Mouse (Mus musculus): ENCODE data around the gene Ndufa7. TPM values are rescaled to one million over a fixed set of nuclear protein-coding genes. Genes with fewer than 3 reads are reported as not detected.

Gene Ndufa7
- polyA plus RNA-seq, 1 experiment from 2014 or later, result 568 TPM

GRCm38 (mm10) chr17:33783408-33783807 is 41.0 kb upstream of the Ndufa7 start:
- ATAC-seq (ENCODE audit: low FRiP score) (no peak), DNase-seq (ENCODE audit: low spot score) (peak; percentile 27)
- Histone ChIP-seq H3K27me3 (ENCODE audit: control insufficient read depth, insufficient read depth, low read length) (no peaks in the 10 kb centered on the region), H3K36me3 (replicated peaks; ENCODE audit: control insufficient read depth, insufficient read depth) (no peaks in the 10 kb centered on the region), H3K9ac (no peak overlapping the region), H3K27ac (no peak overlapping the region), H3K4me2 (replicated peaks) (no peak overlapping the region), H3K4me3 (replicated peaks; ENCODE audit: low read length) (no peak overlapping the region), H3K4me1 (replicated peaks; ENCODE audit: control insufficient read depth, insufficient read depth, low read length) (peaks cover 17% of the 10 kb centered on the region; the same call in 1 of the 2 replicates), H3K9me3 (ENCODE audit: control insufficient read depth, low read length) (no peaks in the 10 kb centered on the region)

GRCm38 (mm10) chr17:33784939-33785338 is 39.4 kb upstream of the Ndufa7 start:
- H3K4me3 ChIP-seq (replicated peaks; ENCODE audit: low read length), result no peak overlapping the region

GRCm38 (mm10) chr17:33786375-33786774 is 38.0 kb upstream of the Ndufa7 start:
- Histone ChIP-seq H3K4me3 (replicated peaks; ENCODE audit: low read length) (no peak overlapping the region), H3K9ac (no peak overlapping the region), H3K4me1 (replicated peaks; ENCODE audit: control insufficient read depth, insufficient read depth, low read length) (peaks cover 9% of the 10 kb centered on the region; the same call in 1 of the 2 replicates), H3K9me3 (ENCODE audit: control insufficient read depth, low read length) (no peaks in the 10 kb centered on the region), H3K4me2 (replicated peaks) (no peak overlapping the region), H3K27me3 (ENCODE audit: control insufficient read depth, insufficient read depth, low read length) (no peaks in the 10 kb centered on the region), H3K36me3 (replicated peaks; ENCODE audit: control insufficient read depth, insufficient read depth) (no peaks in the 10 kb centered on the region), H3K27ac (no peak overlapping the region)
- DNase-seq (ENCODE audit: low spot score) (no peak), ATAC-seq (ENCODE audit: low FRiP score) (no peak)
- 87% methylated on average over 18 of the region's 18 CpGs for WGBS

More at GRCm38 (mm10) chr17:33784939-33785338, 39.4 kb upstream of the Ndufa7 start:
- Histone ChIP-seq H3K9me3 (ENCODE audit: control insufficient read depth, low read length) (no peaks in the 10 kb centered on the region), H3K27me3 (ENCODE audit: control insufficient read depth, insufficient read depth, low read length) (no peaks in the 10 kb centered on the region), H3K4me1 (replicated peaks; ENCODE audit: control insufficient read depth, insufficient read depth, low read length) (peaks cover 17% of the 10 kb centered on the region; the same call in 1 of the 2 replicates), H3K27ac (no peak overlapping the region), H3K4me2 (replicated peaks) (no peak overlapping the region), H3K36me3 (replicated peaks; ENCODE audit: control insufficient read depth, insufficient read depth) (no peaks in the 10 kb centered on the region), H3K9ac (no peak overlapping the region)
- DNase-seq (ENCODE audit: low spot score) (no peak), ATAC-seq (ENCODE audit: low FRiP score) (no peak)
- 91% methylated on average over 2 of the region's 2 CpGs for WGBS

- Histone ChIP-seq H3K4me3 (replicated peaks; ENCODE audit: low read length) (no peak overlapping the region), H3K36me3 (replicated peaks; ENCODE audit: control insufficient read depth, insufficient read depth) (no peaks in the 10 kb centered on the region)
- 88% methylated on average over 4 of the region's 4 CpGs for WGBS
Measured at GRCm38 (mm10) chr17:33788732-33789131, 35.6 kb upstream of the Ndufa7 start.

GRCm38 (mm10) chr17:33798306-33798705 is 26.1 kb upstream of the Ndufa7 start:
- H3K4me2 ChIP-seq (replicated peaks), result no peak overlapping the region
- no peaks in the 10 kb centered on the region for H3K9me3 ChIP-seq (ENCODE audit: control insufficient read depth, low read length)
- H3K9ac ChIP-seq, result no peak overlapping the region
- H3K27ac ChIP-seq, result no peak overlapping the region
- H3K4me3 ChIP-seq (replicated peaks; ENCODE audit: low read length), result no peak overlapping the region
- ATAC-seq (ENCODE audit: low FRiP score), result no peak
- no peak for DNase-seq (ENCODE audit: low spot score)
- no peaks in the 10 kb centered on the region for H3K27me3 ChIP-seq (ENCODE audit: control insufficient read depth, insufficient read depth, low read length)
- no peaks in the 10 kb centered on the region for H3K36me3 ChIP-seq (replicated peaks; ENCODE audit: control insufficient read depth, insufficient read depth)
- WGBS, result 59% methylated on average over 3 of the region's 3 CpGs
- no peaks in the 10 kb centered on the region for H3K4me1 ChIP-seq (replicated peaks; ENCODE audit: control insufficient read depth, insufficient read depth, low read length)

More at GRCm38 (mm10) chr17:33788732-33789131, 35.6 kb upstream of the Ndufa7 start:
- no peak for ATAC-seq (ENCODE audit: low FRiP score)
- no peak overlapping the region for H3K9ac ChIP-seq
- no peaks in the 10 kb centered on the region for H3K9me3 ChIP-seq (ENCODE audit: control insufficient read depth, low read length)
- no peak overlapping the region for H3K4me2 ChIP-seq (replicated peaks)
- no peak overlapping the region for H3K27ac ChIP-seq
- H3K4me1 ChIP-seq (replicated peaks; ENCODE audit: control insufficient read depth, insufficient read depth, low read length), result no peaks in the 10 kb centered on the region
- H3K27me3 ChIP-seq (ENCODE audit: control insufficient read depth, insufficient read depth, low read length), result no peaks in the 10 kb centered on the region
- DNase-seq (ENCODE audit: low spot score), result no peak

GRCm38 (mm10) chr17:33799277-33799676 is 25.1 kb upstream of the Ndufa7 start:
- Histone ChIP-seq H3K4me2 (replicated peaks) (no peak overlapping the region), H3K4me3 (replicated peaks; ENCODE audit: low read length) (no peak overlapping the region), H3K4me1 (replicated peaks; ENCODE audit: control insufficient read depth, insufficient read depth, low read length) (no peaks in the 10 kb centered on the region), H3K9ac (no peak overlapping the region), H3K9me3 (ENCODE audit: control insufficient read depth, low read length) (no peaks in the 10 kb centered on the region), H3K27me3 (ENCODE audit: control insufficient read depth, insufficient read depth, low read length) (no peaks in the 10 kb centered on the region), H3K27ac (no peak overlapping the region), H3K36me3 (replicated peaks; ENCODE audit: control insufficient read depth, insufficient read depth) (no peaks in the 10 kb centered on the region)
- 78% methylated on average over 1 of the region's 1 CpGs for WGBS
- ATAC-seq (ENCODE audit: low FRiP score), result no peak
- no peak for DNase-seq (ENCODE audit: low spot score)

GRCm38 (mm10) chr17:33802221-33802620 is 22.2 kb upstream of the Ndufa7 start:
- no peaks in the 10 kb centered on the region for H3K9me3 ChIP-seq (ENCODE audit: control insufficient read depth, low read length)
- H3K27me3 ChIP-seq (ENCODE audit: control insufficient read depth, insufficient read depth, low read length), result no peaks in the 10 kb centered on the region
- no peaks in the 10 kb centered on the region for H3K4me1 ChIP-seq (replicated peaks; ENCODE audit: control insufficient read depth, insufficient read depth, low read length)
- ATAC-seq (ENCODE audit: low FRiP score), result no peak
- H3K27ac ChIP-seq, result no peak overlapping the region
- no peak overlapping the region for H3K9ac ChIP-seq
- no peak for DNase-seq (ENCODE audit: low spot score)
- 3% methylated on average over 2 of the region's 2 CpGs for WGBS
- no peaks in the 10 kb centered on the region for H3K36me3 ChIP-seq (replicated peaks; ENCODE audit: control insufficient read depth, insufficient read depth)
- no peak overlapping the region for H3K4me3 ChIP-seq (replicated peaks; ENCODE audit: low read length)
- H3K4me2 ChIP-seq (replicated peaks), result no peak overlapping the region

GRCm38 (mm10) chr17:33804205-33804604 is 20.2 kb upstream of the Ndufa7 start:
- Histone ChIP-seq H3K4me1 (replicated peaks; ENCODE audit: control insufficient read depth, insufficient read depth, low read length) (no peaks in the 10 kb centered on the region), H3K27me3 (ENCODE audit: control insufficient read depth, insufficient read depth, low read length) (no peaks in the 10 kb centered on the region; the same call in 1 of the 2 replicates), H3K4me2 (replicated peaks) (no peak overlapping the region), H3K4me3 (replicated peaks; ENCODE audit: low read length) (no peak overlapping the region), H3K27ac (no peak overlapping the region), H3K36me3 (replicated peaks; ENCODE audit: control insufficient read depth, insufficient read depth) (no peaks in the 10 kb centered on the region), H3K9ac (no peak overlapping the region), H3K9me3 (ENCODE audit: control insufficient read depth, low read length) (no peaks in the 10 kb centered on the region)
- WGBS, result 62% methylated on average over 4 of the region's 4 CpGs
- ATAC-seq (ENCODE audit: low FRiP score) (no peak), DNase-seq (ENCODE audit: low spot score) (no peak)

GRCm38 (mm10) chr17:33804745-33805144 is 19.6 kb upstream of the Ndufa7 start:
- H3K4me3 ChIP-seq (replicated peaks; ENCODE audit: low read length), result no peak overlapping the region
- ATAC-seq (ENCODE audit: low FRiP score), result no peak
- H3K36me3 ChIP-seq (replicated peaks; ENCODE audit: control insufficient read depth, insufficient read depth), result no peaks in the 10 kb centered on the region
- H3K9ac ChIP-seq, result no peak overlapping the region
- H3K27me3 ChIP-seq (ENCODE audit: control insufficient read depth, insufficient read depth, low read length), result no peaks in the 10 kb centered on the region; the same call in 1 of the 2 replicates
- no peak for DNase-seq (ENCODE audit: low spot score)
- H3K4me1 ChIP-seq (replicated peaks; ENCODE audit: control insufficient read depth, insufficient read depth, low read length), result no peaks in the 10 kb centered on the region
- H3K4me2 ChIP-seq (replicated peaks), result no peak overlapping the region
- H3K27ac ChIP-seq, result no peak overlapping the region
- H3K9me3 ChIP-seq (ENCODE audit: control insufficient read depth, low read length), result no peaks in the 10 kb centered on the region
- WGBS, result 68% methylated on average over 1 of the region's 1 CpGs

Data from hindbrain, embryonic 14.5 days (tissue).